Mouse (Mus musculus): ENCODE results near the gene Gm29735.

DNA sequence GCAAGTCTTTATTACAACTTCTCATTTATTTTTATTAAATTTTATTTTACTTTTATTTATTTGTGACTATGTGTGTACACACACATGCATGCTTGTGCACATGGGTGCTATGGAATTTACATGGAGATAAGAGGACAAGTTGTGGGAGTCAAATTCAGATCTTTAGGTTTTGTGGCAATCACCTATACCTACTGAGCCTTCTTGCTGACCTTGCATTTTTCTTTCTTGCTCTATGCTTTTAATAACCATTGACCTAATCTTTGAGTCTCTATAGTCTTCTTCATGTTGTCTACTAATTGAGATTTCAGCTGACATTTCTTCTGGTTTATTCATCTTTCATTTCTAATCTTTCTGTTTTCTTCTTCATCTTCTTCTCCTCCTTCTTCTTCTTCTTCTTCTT, 8.3 kb downstream of the Gm29735 start:
- TF ChIP-seq POLR2A (IDR thresholded peaks at IDR 0.05; ENCODE audit: insufficient read depth, low read length) (no peak), CTCF (IDR thresholded peaks at IDR 0.05; ENCODE audit: low read depth, low read length) (no peak)
